In the genomic region with DNA sequence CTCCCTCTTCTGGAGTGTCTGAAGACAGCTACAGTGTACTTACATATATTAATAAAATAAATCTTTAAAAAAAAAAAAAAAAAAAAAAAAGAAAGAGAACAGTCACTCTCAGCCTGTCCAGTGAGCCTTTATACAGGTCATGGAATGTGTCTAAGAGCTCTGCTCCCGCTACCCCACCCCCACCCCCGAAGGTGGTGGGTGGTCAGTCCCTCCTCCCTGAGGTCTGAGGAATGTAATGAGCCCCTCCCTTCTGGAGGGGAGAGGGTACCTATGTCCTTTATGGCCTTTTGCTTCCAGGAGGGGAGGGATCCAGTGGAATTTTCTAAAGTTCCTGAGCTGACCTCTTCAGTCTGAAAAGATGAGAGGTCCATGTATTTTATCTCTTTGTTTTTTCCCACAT, we compare ENCODE assay signal across 26 mouse cellular contexts.
A peak's percentile ranks its signal among the peaks of the same experiment; 100 is the strongest.
DNase-seq lines count a peak whose midpoint lies in the region; ATAC-seq and TF ChIP-seq lines count a peak whose summit lies in the region.
"Had no signal": no experiment of that assay in that cellular context is flagged by ENCODE, and none has a peak within 500 bp of the region (broad histone marks: within the 10 kb centered on the region; RNA-seq: fewer than 3 reads in every experiment).

No protein-coding gene starts in this region.

- DNase-seq in limb, embryonic 11.5 days (ENCODE audit: low spot score): no peak
- no peak for DNase-seq in limb, embryonic 10.5 days (ENCODE audit: low spot score)
- peak; percentile 65 for DNase-seq in ZHBTc4 (ENCODE audit: low read depth, low spot score)
- DNase-seq in heart, adult 2 months: no peak
- DNase-seq in layer of hippocampus, postnatal 14 days (ENCODE audit: low spot score in 2 of 2): no peak
- DNase-seq: adrenal gland, adult 8-10 months; adrenal gland, postnatal 25 days; cerebellum, adult 11-12 months; cerebellum, adult 8-10 months; cerebellum, postnatal 10 days; cerebellum, postnatal 36 days; embryo, embryonic 11 days; gastrocnemius, postnatal 10 days; gastrocnemius, postnatal 36 days had no signal

- no peaks in the 10 kb centered on the region for H3K4me1 ChIP-seq in limb, embryonic 11.5 days (ENCODE audit: control insufficient read depth, insufficient read depth, low read length)
- no peaks in the 10 kb centered on the region for H3K4me1 ChIP-seq in limb, embryonic 10.5 days
- H3K4me1 ChIP-seq in limb, embryonic 13.5 days: 0 out of 2 replicates have a peak, but pooled peaks cover 3% of the 10 kb centered on the region
- no peaks in the 10 kb centered on the region for H3K4me1 ChIP-seq in heart, adult 2 months (ENCODE audit: control insufficient read depth, insufficient read depth, low read length)
- H3K4me1 ChIP-seq: embryonic facial prominence, embryonic 10.5 days; embryonic facial prominence, embryonic 13.5 days had no signal

- TF ChIP-seq EP300 in heart, adult 2 months (IDR thresholded peaks at IDR 0.05; ENCODE audit: insufficient read depth, low read depth, low read length): no peak

- H3K4me3 ChIP-seq in limb, embryonic 11.5 days (ENCODE audit: low read depth, low read length): no peak overlapping the region
- no peak overlapping the region for H3K4me3 ChIP-seq in limb, embryonic 10.5 days
- no peak overlapping the region for H3K4me3 ChIP-seq in limb, embryonic 13.5 days
- no peak overlapping the region for H3K4me3 ChIP-seq in heart, adult 2 months
- H3K4me3 ChIP-seq: embryonic facial prominence, embryonic 10.5 days; embryonic facial prominence, embryonic 13.5 days; erythroblast, embryonic 14.5 days; forebrain, embryonic 12.5 days; forebrain, embryonic 15.5 days; hindbrain, embryonic 12.5 days; hindbrain, embryonic 15.5 days had no signal

- H3K9ac ChIP-seq in limb, embryonic 11.5 days (ENCODE audit: low read length): no peak overlapping the region
- no peak overlapping the region for H3K9ac ChIP-seq in limb, embryonic 13.5 days
- H3K9ac ChIP-seq in heart, adult 2 months (ENCODE audit: low read depth, low read length): no peak overlapping the region
- H3K9ac ChIP-seq: embryonic facial prominence, embryonic 13.5 days; forebrain, embryonic 12.5 days; forebrain, embryonic 15.5 days; hindbrain, embryonic 12.5 days; hindbrain, embryonic 15.5 days had no signal

- H3K27me3 ChIP-seq in limb, embryonic 11.5 days (ENCODE audit: control insufficient read depth, insufficient read depth, low read length): no peaks in the 10 kb centered on the region
- H3K27me3 ChIP-seq in limb, embryonic 10.5 days (ENCODE audit: low read depth, poor library complexity, severe bottlenecking): no peaks in the 10 kb centered on the region
- H3K27me3 ChIP-seq in limb, embryonic 13.5 days: no peaks in the 10 kb centered on the region
- H3K27me3 ChIP-seq in heart, adult 2 months (ENCODE audit: control insufficient read depth, insufficient read depth, low read length): no peaks in the 10 kb centered on the region
- H3K27me3 ChIP-seq: embryonic facial prominence, embryonic 13.5 days; forebrain, embryonic 12.5 days; forebrain, embryonic 15.5 days; hindbrain, embryonic 12.5 days; hindbrain, embryonic 15.5 days; Patski had no signal

- no peak for TF ChIP-seq POLR2A in heart, adult 2 months (IDR thresholded peaks at IDR 0.05; ENCODE audit: insufficient read depth, low read depth, low read length)

- no peak overlapping the region for H3K4me2 ChIP-seq in limb, embryonic 11.5 days (ENCODE audit: low read depth, severe bottlenecking)
- no peak overlapping the region for H3K4me2 ChIP-seq in limb, embryonic 13.5 days (replicated peaks)
- H3K4me2 ChIP-seq: embryonic facial prominence, embryonic 13.5 days; forebrain, embryonic 12.5 days; forebrain, embryonic 15.5 days; heart, embryonic 11.5 days; hindbrain, embryonic 12.5 days; hindbrain, embryonic 15.5 days had no signal

- no peaks in the 10 kb centered on the region for H3K9me3 ChIP-seq in limb, embryonic 11.5 days (ENCODE audit: control insufficient read depth, low read length)
- H3K9me3 ChIP-seq in limb, embryonic 10.5 days (replicated peaks): no peaks in the 10 kb centered on the region
- peaks cover 6% of the 10 kb centered on the region; the same call in 1 of the 2 replicates for H3K9me3 ChIP-seq in limb, embryonic 13.5 days
- H3K9me3 ChIP-seq: embryonic facial prominence, embryonic 10.5 days; embryonic facial prominence, embryonic 13.5 days; forebrain, embryonic 12.5 days; forebrain, embryonic 15.5 days; hindbrain, embryonic 15.5 days had no signal

- 0 out of 2 replicates have a peak, but pooled peaks have one; percentile 35 for ATAC-seq in limb, embryonic 11.5 days (ENCODE audit: insufficient number of reproducible peaks, low FRiP score, low TSS enrichment, low read depth)
- ATAC-seq in limb, embryonic 13.5 days (ENCODE audit: low FRiP score, low read depth): 0 out of 2 replicates have a peak, but pooled peaks have one; percentile 51
- ATAC-seq: activated CD4-positive, CD25-positive, alpha-beta regulatory T cell, adult 4 months; forebrain, embryonic 15.5 days; Patski had no signal

- intact Hi-C loops in heart, adult 2 months (cut with DNase I): no loop called here

- WGBS in limb, embryonic 11.5 days: 59% methylated on average over 2 of the region's 2 CpGs
- WGBS in limb, embryonic 10.5 days: 67% methylated on average over 2 of the region's 2 CpGs
- 21% methylated on average over 2 of the region's 2 CpGs for WGBS in limb, embryonic 13.5 days
- WGBS in heart, adult 2 months: 73% methylated on average over 2 of the region's 2 CpGs

- no peak for TF ChIP-seq CTCF in heart, adult 2 months (IDR thresholded peaks at IDR 0.05)

- H3K79me2 ChIP-seq in heart, adult 2 months (replicated peaks; ENCODE audit: control insufficient read depth, insufficient read depth, low read length): no peaks in the 10 kb centered on the region

- H3K36me3 ChIP-seq in limb, embryonic 11.5 days (ENCODE audit: control insufficient read depth, insufficient read depth, low read length): no peaks in the 10 kb centered on the region
- no peaks in the 10 kb centered on the region for H3K36me3 ChIP-seq in limb, embryonic 10.5 days
- no peaks in the 10 kb centered on the region for H3K36me3 ChIP-seq in limb, embryonic 13.5 days
- H3K36me3 ChIP-seq in heart, adult 2 months (ENCODE audit: control insufficient read depth, insufficient read depth, low read length): no peaks in the 10 kb centered on the region
- H3K36me3 ChIP-seq: embryonic facial prominence, embryonic 10.5 days; embryonic facial prominence, embryonic 13.5 days; forebrain, embryonic 12.5 days; forebrain, embryonic 15.5 days; G1E; hindbrain, embryonic 12.5 days; hindbrain, embryonic 15.5 days had no signal

- H3K27ac ChIP-seq in limb, embryonic 11.5 days (replicated peaks; ENCODE audit: low read depth, low read length): no peak overlapping the region
- H3K27ac ChIP-seq in limb, embryonic 10.5 days: no peak overlapping the region
- H3K27ac ChIP-seq in limb, embryonic 13.5 days: no peak overlapping the region
- no peak overlapping the region for H3K27ac ChIP-seq in heart, adult 2 months
- H3K27ac ChIP-seq: embryonic facial prominence, embryonic 10.5 days; embryonic facial prominence, embryonic 13.5 days; forebrain, embryonic 12.5 days; forebrain, embryonic 15.5 days; hindbrain, embryonic 12.5 days; hindbrain, embryonic 15.5 days had no signal
